Comparison of ENCODE assay signal across 20 mouse cellular contexts in the genomic region with DNA sequence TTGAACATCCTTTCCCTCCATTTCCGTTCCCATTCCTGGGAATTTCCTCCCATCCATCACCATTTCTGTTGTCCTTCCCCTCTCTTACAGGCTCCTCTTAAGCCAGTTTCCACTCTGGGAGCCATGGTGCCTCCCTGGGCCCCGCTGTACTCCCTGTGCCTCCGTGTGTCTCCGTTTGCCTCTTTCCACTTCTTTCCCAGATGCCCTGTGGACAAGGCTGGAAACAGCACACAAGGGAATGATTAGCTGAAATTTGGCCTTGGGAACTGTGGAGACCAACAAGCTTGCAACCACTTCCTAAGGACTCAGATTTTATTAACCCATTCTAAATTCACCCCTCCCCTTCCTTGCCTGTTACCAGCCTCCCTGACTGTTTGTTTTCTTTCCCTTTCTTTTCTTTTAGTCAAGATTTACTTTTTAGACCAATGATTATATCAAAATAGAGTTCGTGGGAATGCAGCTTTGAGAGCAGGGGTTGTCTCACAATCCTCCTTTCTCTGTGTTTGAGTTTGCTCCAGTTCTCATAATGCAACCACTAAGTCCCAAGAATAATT.
DNase-seq lines count a peak whose midpoint lies in the region; ATAC-seq lines count a peak whose summit lies in the region.
"Had no signal": no experiment of that assay in that cellular context is flagged by ENCODE, and none has a peak within 500 bp of the region (broad histone marks: within the 10 kb centered on the region; RNA-seq: fewer than 3 reads in every experiment).

No protein-coding gene starts in this region.

- H3K9me3 ChIP-seq in kidney, embryonic 15.5 days (replicated peaks): no peaks in the 10 kb centered on the region
- H3K9me3 ChIP-seq in embryonic facial prominence, embryonic 15.5 days (replicated peaks): no peaks in the 10 kb centered on the region
- no peaks in the 10 kb centered on the region for H3K9me3 ChIP-seq in limb, embryonic 13.5 days
- H3K9me3 ChIP-seq: heart, embryonic 10.5 days; hindbrain, embryonic 15.5 days; liver, embryonic 15.5 days; neural tube, embryonic 13.5 days had no signal

- H3K4me3 ChIP-seq in kidney, embryonic 15.5 days (replicated peaks): no peak overlapping the region
- no peak overlapping the region for H3K4me3 ChIP-seq in embryonic facial prominence, embryonic 15.5 days (replicated peaks)
- no peak overlapping the region for H3K4me3 ChIP-seq in limb, embryonic 13.5 days
- H3K4me3 ChIP-seq: erythroblast, embryonic 14.5 days; heart, embryonic 10.5 days; hindbrain, embryonic 15.5 days; liver, embryonic 15.5 days; neural tube, embryonic 13.5 days had no signal

- WGBS in kidney, embryonic 15.5 days: 24% methylated on average over 5 of the region's 5 CpGs
- WGBS in embryonic facial prominence, embryonic 15.5 days: 23% methylated on average over 5 of the region's 5 CpGs
- 17% methylated on average over 5 of the region's 5 CpGs for WGBS in limb, embryonic 13.5 days

- H3K27me3 ChIP-seq in kidney, embryonic 15.5 days: no peaks in the 10 kb centered on the region
- no peaks in the 10 kb centered on the region for H3K27me3 ChIP-seq in embryonic facial prominence, embryonic 15.5 days
- no peaks in the 10 kb centered on the region for H3K27me3 ChIP-seq in limb, embryonic 13.5 days
- H3K27me3 ChIP-seq: hindbrain, embryonic 15.5 days; liver, embryonic 15.5 days; neural tube, embryonic 13.5 days had no signal

- DNase-seq in kidney, postnatal 10 days: no peak
- peak; percentile 62 for DNase-seq in embryo, embryonic 11 days
- no peak for DNase-seq in lung, adult 18-20 months
- no peak for DNase-seq in frontal cortex, postnatal 10 days (ENCODE audit: low spot score in 2 of 2)
- DNase-seq in urinary bladder, adult 2 months (ENCODE audit: low spot score): no peak
- DNase-seq: B cell, adult 2 months; cerebellum, postnatal 10 days; gastrocnemius, postnatal 36 days; kidney, postnatal 14 days; lung, postnatal 10 days; thymus, postnatal 14 days had no signal

- peak overlapping the region; percentile 43; the same call in 1 of the 2 replicates for H3K27ac ChIP-seq in kidney, embryonic 15.5 days
- 0 out of 2 replicates have a peak overlapping the region, but pooled peaks have one; percentile 19 for H3K27ac ChIP-seq in embryonic facial prominence, embryonic 15.5 days (replicated peaks)
- peak overlapping the region; percentile 35; the same call in 1 of the 2 replicates for H3K27ac ChIP-seq in limb, embryonic 13.5 days
- H3K27ac ChIP-seq: heart, embryonic 10.5 days; hindbrain, embryonic 15.5 days; liver, embryonic 15.5 days; neural tube, embryonic 13.5 days had no signal

- ATAC-seq in kidney, embryonic 15.5 days (replicated peaks; ENCODE audit: low FRiP score): no peak
- no peak; the same call in 1 of the 2 replicates for ATAC-seq in embryonic facial prominence, embryonic 15.5 days (ENCODE audit: insufficient number of reproducible peaks, low FRiP score, low TSS enrichment, low read depth)
- ATAC-seq in limb, embryonic 13.5 days (ENCODE audit: low FRiP score, low read depth): peak; percentile 57; the same call in 1 of the 2 replicates
- ATAC-seq: intestine, postnatal 0 days had no signal

- H3K4me2 ChIP-seq in kidney, embryonic 15.5 days: no peak overlapping the region
- H3K4me2 ChIP-seq in embryonic facial prominence, embryonic 15.5 days (replicated peaks): no peak overlapping the region
- peak overlapping the region; percentile 26 for H3K4me2 ChIP-seq in limb, embryonic 13.5 days (replicated peaks)
- H3K4me2 ChIP-seq: hindbrain, embryonic 15.5 days; liver, embryonic 15.5 days; neural tube, embryonic 13.5 days had no signal

- H3K9ac ChIP-seq in kidney, embryonic 15.5 days: no peak overlapping the region
- no peak overlapping the region for H3K9ac ChIP-seq in embryonic facial prominence, embryonic 15.5 days
- no peak overlapping the region for H3K9ac ChIP-seq in limb, embryonic 13.5 days
- H3K9ac ChIP-seq: hindbrain, embryonic 15.5 days; liver, embryonic 15.5 days; neural tube, embryonic 13.5 days had no signal

- no peaks in the 10 kb centered on the region for H3K36me3 ChIP-seq in kidney, embryonic 15.5 days
- no peaks in the 10 kb centered on the region for H3K36me3 ChIP-seq in embryonic facial prominence, embryonic 15.5 days
- no peaks in the 10 kb centered on the region for H3K36me3 ChIP-seq in limb, embryonic 13.5 days
- H3K36me3 ChIP-seq: heart, embryonic 10.5 days; hindbrain, embryonic 15.5 days; liver, embryonic 15.5 days; neural tube, embryonic 13.5 days had no signal

- H3K4me1 ChIP-seq in kidney, embryonic 15.5 days: peaks cover 26% of the 10 kb centered on the region
- H3K4me1 ChIP-seq in embryonic facial prominence, embryonic 15.5 days: peaks cover 23% of the 10 kb centered on the region
- peaks cover 38% of the 10 kb centered on the region for H3K4me1 ChIP-seq in limb, embryonic 13.5 days
